Mouse (Mus musculus): ENCODE data around the gene Il1rl2. TPM values are rescaled to one million over a fixed set of nuclear protein-coding genes. Genes with fewer than 3 reads are reported as not detected.
A peak's percentile ranks its signal among the peaks of the same experiment; 100 is the strongest.

The Il1rl2 gene
- polyA plus RNA-seq, 1 experiment from 2014 or later = 3.2 TPM

DNA sequence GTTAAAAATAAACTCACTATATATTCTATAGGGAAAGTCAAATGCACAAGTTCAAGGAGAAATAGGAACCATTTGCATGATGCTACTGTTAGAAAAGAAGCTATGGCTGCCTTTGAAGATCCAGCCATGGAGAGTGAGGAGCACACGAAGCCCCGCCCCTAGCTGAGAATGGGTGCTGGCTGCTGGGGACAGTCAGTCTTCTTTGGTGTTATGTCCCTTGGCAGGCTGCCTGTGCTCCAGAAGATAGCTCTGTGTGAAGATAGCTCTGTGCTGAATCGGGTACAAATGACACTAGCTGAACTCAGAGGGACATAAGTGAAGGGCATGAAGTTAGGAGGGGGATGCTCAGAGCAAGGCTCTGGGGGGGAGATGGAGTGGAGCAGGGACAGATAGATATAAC, 13.3 kb upstream of the Il1rl2 start:
- no peak overlapping the region for H3K4me3 ChIP-seq (ENCODE audit: low read depth, low read length)

DNA sequence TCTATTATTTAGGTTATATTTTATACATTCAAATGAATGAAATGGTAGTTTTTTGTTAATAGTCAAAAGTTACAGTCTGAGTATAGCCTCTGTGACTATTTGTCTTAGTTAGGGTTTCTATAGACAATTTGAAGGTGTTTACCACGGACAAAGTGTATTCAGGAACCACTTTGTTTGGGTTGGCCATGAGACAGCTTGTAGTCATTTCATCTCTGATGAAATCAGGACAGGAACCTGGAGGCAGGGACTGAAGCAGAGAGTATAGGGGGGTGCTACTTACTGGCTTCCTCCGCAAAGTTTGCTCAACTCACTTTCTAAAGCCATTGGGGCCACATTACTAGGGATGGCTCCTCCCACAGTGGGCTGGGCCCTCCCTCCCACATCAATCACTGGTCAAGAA, 12.8 kb upstream of the Il1rl2 start:
- no peak for ATAC-seq (replicated peaks; ENCODE audit: insufficient number of reproducible peaks, low FRiP score, low TSS enrichment, low read depth)
- Histone ChIP-seq H3K4me1 (ENCODE audit: control insufficient read depth, insufficient read depth, low read length) (no peaks in the 10 kb centered on the region), H3K9me3 (replicated peaks; ENCODE audit: control insufficient read depth, low read length) (no peaks in the 10 kb centered on the region), H3K4me2 (ENCODE audit: low read depth, low read length) (no peak overlapping the region), H3K27ac (replicated peaks; ENCODE audit: low read depth, low read length) (no peak overlapping the region), H3K4me3 (ENCODE audit: low read depth, low read length) (no peak overlapping the region), H3K9ac (replicated peaks; ENCODE audit: low read length) (no peak overlapping the region), H3K27me3 (ENCODE audit: control insufficient read depth, insufficient read depth, low read length) (no peaks in the 10 kb centered on the region), H3K36me3 (replicated peaks; ENCODE audit: control insufficient read depth, insufficient read depth, low read depth, low read length) (no peaks in the 10 kb centered on the region)
- 79% methylated on average over 2 of the region's 2 CpGs for WGBS
- DNase-seq (ENCODE audit: low spot score) = no peak

More for the DNA sequence above, 13.3 kb upstream of the Il1rl2 start:
- Histone ChIP-seq H3K9me3 (replicated peaks; ENCODE audit: control insufficient read depth, low read length) (no peaks in the 10 kb centered on the region), H3K9ac (replicated peaks; ENCODE audit: low read length) (no peak overlapping the region), H3K27me3 (ENCODE audit: control insufficient read depth, insufficient read depth, low read length) (no peaks in the 10 kb centered on the region), H3K27ac (replicated peaks; ENCODE audit: low read depth, low read length) (no peak overlapping the region), H3K36me3 (replicated peaks; ENCODE audit: control insufficient read depth, insufficient read depth, low read depth, low read length) (no peaks in the 10 kb centered on the region), H3K4me2 (ENCODE audit: low read depth, low read length) (no peak overlapping the region), H3K4me1 (ENCODE audit: control insufficient read depth, insufficient read depth, low read length) (no peaks in the 10 kb centered on the region)
- no peak for DNase-seq (ENCODE audit: low spot score)
- 88% methylated on average over 3 of the region's 3 CpGs for WGBS
- no peak for ATAC-seq (replicated peaks; ENCODE audit: insufficient number of reproducible peaks, low FRiP score, low TSS enrichment, low read depth)

- ATAC-seq (replicated peaks; ENCODE audit: insufficient number of reproducible peaks, low FRiP score, low TSS enrichment, low read depth) = no peak
- Histone ChIP-seq H3K9ac (replicated peaks; ENCODE audit: low read length) (no peak overlapping the region), H3K27me3 (ENCODE audit: control insufficient read depth, insufficient read depth, low read length) (no peaks in the 10 kb centered on the region), H3K27ac (replicated peaks; ENCODE audit: low read depth, low read length) (no peak overlapping the region), H3K36me3 (replicated peaks; ENCODE audit: control insufficient read depth, insufficient read depth, low read depth, low read length) (no peaks in the 10 kb centered on the region), H3K9me3 (replicated peaks; ENCODE audit: control insufficient read depth, low read length) (no peaks in the 10 kb centered on the region), H3K4me2 (ENCODE audit: low read depth, low read length) (no peak overlapping the region), H3K4me1 (ENCODE audit: control insufficient read depth, insufficient read depth, low read length) (no peaks in the 10 kb centered on the region), H3K4me3 (ENCODE audit: low read depth, low read length) (no peak overlapping the region)
- DNase-seq (ENCODE audit: low spot score) = no peak
- 72% methylated on average over 12 of the region's 12 CpGs for whole genome bisulfite sequencing
Measured at GRCm38 (mm10) chr1:40314016-40314415, 10.4 kb upstream of the Il1rl2 start.

DNA sequence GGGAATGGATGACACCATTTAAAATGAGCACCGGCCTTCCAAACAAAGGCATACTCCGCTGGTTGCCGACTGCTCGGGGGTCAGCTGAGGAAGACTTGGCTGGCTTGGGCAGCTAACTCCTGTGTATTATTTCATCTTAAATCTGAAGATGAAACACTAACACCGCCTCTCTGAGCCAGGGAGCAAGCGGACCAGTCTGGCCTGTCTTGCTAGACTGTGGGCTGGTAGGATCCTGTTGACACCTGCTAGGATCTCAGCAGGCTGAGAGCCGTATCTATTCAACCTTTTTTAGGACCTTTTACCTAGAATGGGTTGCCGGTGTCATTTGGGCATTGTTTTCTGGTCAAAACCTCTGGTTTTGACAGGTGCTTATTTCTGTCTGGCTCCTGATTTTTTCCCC, 6.8 kb upstream of the Il1rl2 start:
- DNase-seq (ENCODE audit: low spot score) (no peak), ATAC-seq (replicated peaks; ENCODE audit: insufficient number of reproducible peaks, low FRiP score, low TSS enrichment, low read depth) (no peak)
- no peak overlapping the region for H3K27ac ChIP-seq (replicated peaks; ENCODE audit: low read depth, low read length)
- no peaks in the 10 kb centered on the region for H3K9me3 ChIP-seq (replicated peaks; ENCODE audit: control insufficient read depth, low read length)
- WGBS = 80% methylated on average over 8 of the region's 8 CpGs
- H3K27me3 ChIP-seq (ENCODE audit: control insufficient read depth, insufficient read depth, low read length) = no peaks in the 10 kb centered on the region
- H3K4me2 ChIP-seq (ENCODE audit: low read depth, low read length) = no peak overlapping the region
- H3K4me3 ChIP-seq (ENCODE audit: low read depth, low read length) = no peak overlapping the region
- no peaks in the 10 kb centered on the region for H3K4me1 ChIP-seq (ENCODE audit: control insufficient read depth, insufficient read depth, low read length)
- no peaks in the 10 kb centered on the region for H3K36me3 ChIP-seq (replicated peaks; ENCODE audit: control insufficient read depth, insufficient read depth, low read depth, low read length)
- H3K9ac ChIP-seq (replicated peaks; ENCODE audit: low read length) = no peak overlapping the region

- Histone ChIP-seq H3K9me3 (replicated peaks; ENCODE audit: control insufficient read depth, low read length) (no peaks in the 10 kb centered on the region), H3K27ac (replicated peaks; ENCODE audit: low read depth, low read length) (no peak overlapping the region), H3K4me3 (ENCODE audit: low read depth, low read length) (no peak overlapping the region), H3K4me1 (ENCODE audit: control insufficient read depth, insufficient read depth, low read length) (no peaks in the 10 kb centered on the region), H3K36me3 (replicated peaks; ENCODE audit: control insufficient read depth, insufficient read depth, low read depth, low read length) (no peaks in the 10 kb centered on the region), H3K27me3 (ENCODE audit: control insufficient read depth, insufficient read depth, low read length) (peaks cover 9% of the 10 kb centered on the region), H3K9ac (replicated peaks; ENCODE audit: low read length) (no peak overlapping the region), H3K4me2 (ENCODE audit: low read depth, low read length) (no peak overlapping the region)
- ATAC-seq (replicated peaks; ENCODE audit: insufficient number of reproducible peaks, low FRiP score, low TSS enrichment, low read depth) (no peak), DNase-seq (ENCODE audit: low spot score) (no peak)
- WGBS = 80% methylated on average over 6 of the region's 6 CpGs
Measured at GRCm38 (mm10) chr1:40321824-40322223, 2.6 kb upstream of the Il1rl2 start.

- Histone ChIP-seq H3K4me2 (ENCODE audit: low read depth, low read length) (no peak overlapping the region), H3K4me3 (ENCODE audit: low read depth, low read length) (no peak overlapping the region), H3K4me1 (ENCODE audit: control insufficient read depth, insufficient read depth, low read length) (no peaks in the 10 kb centered on the region), H3K36me3 (replicated peaks; ENCODE audit: control insufficient read depth, insufficient read depth, low read depth, low read length) (no peaks in the 10 kb centered on the region), H3K9ac (replicated peaks; ENCODE audit: low read length) (no peak overlapping the region), H3K9me3 (replicated peaks; ENCODE audit: control insufficient read depth, low read length) (no peaks in the 10 kb centered on the region), H3K27ac (replicated peaks; ENCODE audit: low read depth, low read length) (no peak overlapping the region), H3K27me3 (ENCODE audit: control insufficient read depth, insufficient read depth, low read length) (peaks cover 9% of the 10 kb centered on the region)
- ATAC-seq (replicated peaks; ENCODE audit: insufficient number of reproducible peaks, low FRiP score, low TSS enrichment, low read depth) (no peak), DNase-seq (ENCODE audit: low spot score) (no peak)
- 92% methylated on average over 3 of the region's 3 CpGs for WGBS
Measured at GRCm38 (mm10) chr1:40322543-40322942, 1.9 kb upstream of the Il1rl2 start.

GRCm38 (mm10) chr1:40324955-40325702, 719 bp downstream of the Il1rl2 start:
- H3K27me3 ChIP-seq (ENCODE audit: control insufficient read depth, insufficient read depth, low read length) = peaks cover 9% of the 10 kb centered on the region
- DNase-seq (ENCODE audit: low spot score) = peak; percentile 45

DNA sequence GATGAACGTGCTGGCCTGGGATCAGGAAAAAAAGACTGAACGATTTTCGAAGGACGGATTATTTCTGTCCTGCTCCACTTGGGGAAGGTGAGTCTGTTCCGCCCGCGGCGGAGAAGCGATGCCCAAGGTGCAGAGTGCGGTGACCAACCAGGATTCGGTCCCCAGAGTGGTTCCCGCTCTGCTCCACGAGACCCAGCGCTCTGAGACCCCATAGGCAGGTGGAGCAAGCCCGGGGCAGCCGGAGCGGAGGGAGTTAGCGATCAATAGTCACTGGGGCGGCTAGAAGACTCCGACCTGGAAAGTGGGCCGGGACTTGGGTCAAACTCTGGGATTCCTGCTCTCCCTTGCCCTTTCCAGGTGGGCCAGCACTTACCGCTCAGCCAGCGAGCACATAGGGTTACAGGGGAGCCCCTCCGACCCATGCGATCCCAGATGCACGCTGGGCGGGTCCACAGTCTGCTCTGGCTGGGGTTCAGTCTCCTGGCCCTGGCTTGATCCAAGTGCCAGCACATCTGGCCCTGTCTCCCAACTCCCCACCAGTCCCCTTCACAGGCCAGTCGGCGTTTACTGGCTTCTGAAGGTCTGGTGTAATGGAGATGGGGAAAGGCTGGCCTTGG, 1.4 kb downstream of the Il1rl2 start:
- ATAC-seq (replicated peaks; ENCODE audit: insufficient number of reproducible peaks, low FRiP score, low TSS enrichment, low read depth) = peak; percentile 52; the same call in 1 of the 2 replicates
- peaks cover 9% of the 10 kb centered on the region for H3K27me3 ChIP-seq (ENCODE audit: control insufficient read depth, insufficient read depth, low read length)
- peak overlapping the region; percentile 75 for H3K4me2 ChIP-seq (ENCODE audit: low read depth, low read length)
- no peak overlapping the region for H3K27ac ChIP-seq (replicated peaks; ENCODE audit: low read depth, low read length)
- 2% methylated on average over 29 of the region's 29 CpGs for WGBS
- no peaks in the 10 kb centered on the region for H3K36me3 ChIP-seq (replicated peaks; ENCODE audit: control insufficient read depth, insufficient read depth, low read depth, low read length)
- no peaks in the 10 kb centered on the region for H3K9me3 ChIP-seq (replicated peaks; ENCODE audit: control insufficient read depth, low read length)
- H3K9ac ChIP-seq (replicated peaks; ENCODE audit: low read length) = peak overlapping the region; percentile 43
- DNase-seq (ENCODE audit: low spot score) = peak; percentile 30
- H3K4me3 ChIP-seq (ENCODE audit: low read depth, low read length) = peak overlapping the region; percentile 39
- H3K4me1 ChIP-seq (ENCODE audit: control insufficient read depth, insufficient read depth, low read length) = no peaks in the 10 kb centered on the region

More at GRCm38 (mm10) chr1:40324955-40325702, 719 bp downstream of the Il1rl2 start:
- Histone ChIP-seq H3K9ac (replicated peaks; ENCODE audit: low read length) (peak overlapping the region; percentile 43), H3K9me3 (replicated peaks; ENCODE audit: control insufficient read depth, low read length) (no peaks in the 10 kb centered on the region), H3K4me1 (ENCODE audit: control insufficient read depth, insufficient read depth, low read length) (no peaks in the 10 kb centered on the region), H3K27ac (replicated peaks; ENCODE audit: low read depth, low read length) (no peak overlapping the region), H3K36me3 (replicated peaks; ENCODE audit: control insufficient read depth, insufficient read depth, low read depth, low read length) (no peaks in the 10 kb centered on the region), H3K4me3 (ENCODE audit: low read depth, low read length) (peak overlapping the region; percentile 39), H3K4me2 (ENCODE audit: low read depth, low read length) (peak overlapping the region; percentile 75)
- WGBS = 4% methylated on average over 22 of the region's 22 CpGs
- no peak for ATAC-seq (replicated peaks; ENCODE audit: insufficient number of reproducible peaks, low FRiP score, low TSS enrichment, low read depth)
